Mouse (Mus musculus): ENCODE measurements around the gene C530008M17Rik.

The C530008M17Rik gene

GRCm38 (mm10) chr5:76769014-76769413 is 112.7 kb downstream of the C530008M17Rik start:
- in situ Hi-C loops (cut with MboI; ENCODE audit: low sequenced_read_pairs) = no loop called here

GRCm38 (mm10) chr5:76769572-76769971 is 113.3 kb downstream of the C530008M17Rik start:
- in situ Hi-C loops (cut with MboI; ENCODE audit: low sequenced_read_pairs) = no loop called here

- in situ Hi-C loops (cut with MboI; ENCODE audit: low sequenced_read_pairs) = no loop called here
Measured at GRCm38 (mm10) chr5:76771371-76771770, 115.1 kb downstream of the C530008M17Rik start.

GRCm38 (mm10) chr5:76772831-76773230 is 116.5 kb downstream of the C530008M17Rik start:
- in situ Hi-C loops (cut with MboI; ENCODE audit: low sequenced_read_pairs) = no loop called here

GRCm38 (mm10) chr5:76773492-76774158 is 117.3 kb downstream of the C530008M17Rik start:
- in situ Hi-C loops (cut with MboI; ENCODE audit: low sequenced_read_pairs) = no loop called here

- in situ Hi-C loops (cut with MboI; ENCODE audit: low sequenced_read_pairs) = no loop called here
Measured at GRCm38 (mm10) chr5:76779094-76779615, 122.8 kb downstream of the C530008M17Rik start.

GRCm38 (mm10) chr5:76781943-76782342 is 125.6 kb downstream of the C530008M17Rik start:
- in situ Hi-C loops (cut with MboI; ENCODE audit: low sequenced_read_pairs) = no loop called here

- in situ Hi-C loops (cut with MboI; ENCODE audit: low sequenced_read_pairs) = no loop called here
Measured at GRCm38 (mm10) chr5:76782414-76783103, 126.2 kb downstream of the C530008M17Rik start.

- in situ Hi-C loops (cut with MboI; ENCODE audit: low sequenced_read_pairs) = no loop called here
Measured at GRCm38 (mm10) chr5:76783104-76783441, 126.8 kb downstream of the C530008M17Rik start.

- in situ Hi-C loops (cut with MboI; ENCODE audit: low sequenced_read_pairs) = no loop called here
Measured at GRCm38 (mm10) chr5:76784151-76784723, 127.9 kb downstream of the C530008M17Rik start.

GRCm38 (mm10) chr5:76785013-76785412 is 128.7 kb downstream of the C530008M17Rik start:
- in situ Hi-C loops (cut with MboI; ENCODE audit: low sequenced_read_pairs) = no loop called here

- in situ Hi-C loops (cut with MboI; ENCODE audit: low sequenced_read_pairs) = no loop called here
Measured at GRCm38 (mm10) chr5:76789881-76790280, 133.6 kb downstream of the C530008M17Rik start.

GRCm38 (mm10) chr5:76791280-76791679 is 135.0 kb downstream of the C530008M17Rik start:
- in situ Hi-C loops (cut with MboI; ENCODE audit: low sequenced_read_pairs) = no loop called here

- in situ Hi-C loops (cut with MboI; ENCODE audit: low sequenced_read_pairs) = no loop called here
Measured at GRCm38 (mm10) chr5:76792720-76793119, 136.4 kb downstream of the C530008M17Rik start.

GRCm38 (mm10) chr5:76798043-76798442 is 141.7 kb downstream of the C530008M17Rik start:
- in situ Hi-C loops (cut with MboI; ENCODE audit: low sequenced_read_pairs) = no loop called here

- in situ Hi-C loops (cut with MboI; ENCODE audit: low sequenced_read_pairs) = no loop called here
Measured at GRCm38 (mm10) chr5:76799471-76799870, 143.2 kb downstream of the C530008M17Rik start.

GRCm38 (mm10) chr5:76809031-76809430 is 152.7 kb downstream of the C530008M17Rik start:
- in situ Hi-C loops (cut with MboI; ENCODE audit: low sequenced_read_pairs) = no loop called here

- in situ Hi-C loops (cut with MboI; ENCODE audit: low sequenced_read_pairs) = no loop called here
Measured at GRCm38 (mm10) chr5:76815035-76815434, 158.7 kb downstream of the C530008M17Rik start.

- in situ Hi-C loops (cut with MboI; ENCODE audit: low sequenced_read_pairs) = no loop called here
Measured at GRCm38 (mm10) chr5:76815786-76816455, 159.6 kb downstream of the C530008M17Rik start.

- in situ Hi-C loops (cut with MboI; ENCODE audit: low sequenced_read_pairs) = no loop called here
Measured at GRCm38 (mm10) chr5:76816748-76817147, 160.4 kb downstream of the C530008M17Rik start.

- in situ Hi-C loops (cut with MboI; ENCODE audit: low sequenced_read_pairs) = no loop called here
Measured at GRCm38 (mm10) chr5:76817678-76818077, 161.4 kb downstream of the C530008M17Rik start.

Data from CH12F3 (cell line).